Mouse (Mus musculus): ENCODE measurements around the gene Mrpl4. TPM values are rescaled to one million over a fixed set of nuclear protein-coding genes. Genes with fewer than 3 reads are reported as not detected.

Gene Mrpl4
- total RNA-seq (2015) (47.3 and 63.6 TPM in 2 replicates), total RNA-seq (2017) (44.5 and 50.3 TPM in 2 replicates)

DNA sequence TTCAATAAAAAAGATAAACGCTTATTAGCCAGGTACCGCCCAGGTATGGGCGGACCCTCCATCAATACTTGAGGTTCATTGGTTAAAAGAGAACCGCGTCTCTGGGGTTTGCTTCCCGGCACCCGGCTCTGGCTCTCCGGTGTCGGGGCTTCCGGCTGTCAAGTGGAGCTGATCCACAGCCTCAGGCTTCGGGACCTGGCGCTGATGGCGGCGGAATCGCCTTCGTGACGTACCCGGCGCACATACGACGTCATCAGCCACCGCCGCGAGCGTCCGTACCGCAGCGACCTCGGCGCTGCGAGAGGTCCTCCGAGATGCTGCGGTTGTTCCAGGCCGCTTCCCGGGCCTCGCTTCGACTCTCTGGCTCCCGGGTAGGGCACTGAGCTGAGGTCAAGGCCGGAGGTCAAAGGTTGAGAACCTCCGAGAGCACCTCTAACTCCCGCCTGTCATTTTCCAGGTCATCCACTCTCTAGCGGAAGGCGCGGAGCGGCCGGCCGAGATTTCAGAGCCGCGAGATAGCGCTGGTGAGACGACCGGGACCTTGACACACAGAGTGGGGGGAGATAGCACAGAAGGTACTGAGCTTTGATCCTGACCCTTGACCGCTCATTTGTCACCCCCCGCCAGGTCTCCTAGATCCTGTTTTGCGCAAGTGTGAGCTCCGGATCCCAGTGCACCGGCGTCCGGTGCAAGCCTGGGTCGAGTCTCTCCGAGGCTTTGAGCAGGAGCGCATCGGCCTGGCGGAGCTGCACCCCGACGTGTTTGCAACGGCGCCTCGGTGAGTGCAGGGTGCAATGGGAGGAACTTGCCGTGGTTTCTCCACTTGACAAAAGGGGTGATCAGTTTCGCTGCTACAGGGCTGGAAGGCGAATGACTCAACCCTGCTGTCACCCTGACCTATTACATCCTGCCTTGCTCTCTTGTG is at the start of gene Mrpl4:
Gene Mrpl4, plus strand, starts transcription at position 112 of the 925 bp plus-strand sequence.
- peak; percentile 97 for ATAC-seq (ENCODE audit: poor library complexity, severe bottlenecking)

DNA sequence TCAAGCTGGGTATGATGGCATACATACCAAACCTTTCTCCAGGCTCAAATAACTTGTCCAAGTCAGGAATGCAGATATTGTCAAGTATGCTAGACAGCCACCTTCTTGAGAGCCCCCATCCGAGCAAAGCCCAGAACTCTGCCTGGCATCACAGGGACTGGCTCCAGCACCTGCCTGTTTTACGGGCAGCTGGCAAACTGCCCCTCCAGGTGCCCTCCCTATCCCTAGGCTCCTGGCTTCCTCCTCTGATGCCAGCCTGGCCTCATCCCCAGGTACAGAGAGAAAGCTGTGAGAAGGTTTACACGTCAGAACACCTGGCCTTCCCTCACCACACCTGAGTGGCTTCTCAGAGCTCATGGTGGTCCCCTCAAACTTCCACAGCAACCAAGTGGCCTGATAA is 45.5 kb upstream of the Mrpl4 start:
- no peak for ATAC-seq (ENCODE audit: poor library complexity, severe bottlenecking)

DNA sequence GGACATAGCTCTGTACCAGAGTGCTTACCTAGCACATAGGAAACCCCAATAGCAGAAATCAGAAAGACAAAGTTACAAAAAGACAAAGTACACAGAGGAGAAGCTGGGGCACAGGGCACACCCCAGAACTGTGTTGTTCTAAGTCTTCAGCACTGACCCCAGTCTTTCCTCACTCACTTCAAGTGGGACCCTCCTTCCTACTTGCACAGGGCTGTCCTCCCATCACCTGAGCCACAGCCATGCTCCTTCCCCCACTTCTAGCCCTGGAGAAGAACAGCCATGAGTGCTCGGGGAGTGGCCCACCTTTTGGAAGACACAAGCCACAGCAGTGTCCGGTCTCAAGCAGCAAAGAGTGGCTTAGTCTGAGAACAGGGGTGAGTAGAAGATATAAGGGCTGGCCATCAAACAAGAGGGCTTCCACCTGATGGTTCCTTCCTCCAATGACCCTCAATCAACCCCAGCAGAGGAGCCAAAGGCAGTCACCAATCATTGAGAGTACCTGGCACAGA is 43.1 kb upstream of the Mrpl4 start, which contains the start of gene Dnmt1:
Gene Dnmt1, minus strand, starts transcription at position 459 of the 509 bp plus-strand sequence.
- ATAC-seq (ENCODE audit: poor library complexity, severe bottlenecking) = no peak

DNA sequence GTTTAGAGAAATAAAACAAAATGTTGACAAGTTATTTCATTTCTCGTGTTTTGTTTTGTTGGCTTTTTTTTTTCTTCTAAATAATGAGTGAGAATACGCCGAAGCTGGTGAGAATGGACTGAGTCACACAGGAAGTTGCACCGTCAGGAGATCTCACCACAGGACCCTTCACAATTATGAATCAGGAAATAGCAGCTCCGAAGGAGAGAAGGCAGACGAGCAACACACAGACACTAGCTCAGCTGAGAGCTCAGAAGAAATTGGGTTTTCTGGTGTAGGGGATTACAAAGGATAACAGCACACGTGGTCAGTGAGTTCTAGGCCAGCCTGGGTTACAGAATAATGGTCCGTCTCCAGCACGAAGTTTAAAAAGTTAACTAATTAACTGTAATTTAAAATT is 41.0 kb upstream of the Mrpl4 start:
- ATAC-seq (ENCODE audit: poor library complexity, severe bottlenecking) = peak; percentile 96

DNA sequence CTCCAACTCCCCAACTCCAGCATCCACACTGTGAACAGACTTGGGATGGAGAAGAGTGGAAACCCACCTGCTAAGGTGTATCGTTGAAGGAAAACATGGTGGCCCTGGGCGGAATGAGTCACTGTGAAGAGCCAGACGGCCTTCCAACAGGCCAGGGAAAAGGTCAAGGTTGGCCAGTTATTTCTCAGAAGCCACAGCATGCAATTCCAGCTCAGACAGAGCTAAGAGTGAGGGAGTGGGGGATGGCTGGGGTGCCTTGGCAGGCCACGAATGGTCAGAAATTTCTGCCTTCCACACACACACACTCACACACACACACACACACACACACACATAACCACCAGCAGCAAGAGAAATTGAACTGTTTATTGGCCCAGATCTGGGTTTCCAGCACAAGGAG is 36.9 kb upstream of the Mrpl4 start:
- ATAC-seq (ENCODE audit: poor library complexity, severe bottlenecking) = no peak

DNA sequence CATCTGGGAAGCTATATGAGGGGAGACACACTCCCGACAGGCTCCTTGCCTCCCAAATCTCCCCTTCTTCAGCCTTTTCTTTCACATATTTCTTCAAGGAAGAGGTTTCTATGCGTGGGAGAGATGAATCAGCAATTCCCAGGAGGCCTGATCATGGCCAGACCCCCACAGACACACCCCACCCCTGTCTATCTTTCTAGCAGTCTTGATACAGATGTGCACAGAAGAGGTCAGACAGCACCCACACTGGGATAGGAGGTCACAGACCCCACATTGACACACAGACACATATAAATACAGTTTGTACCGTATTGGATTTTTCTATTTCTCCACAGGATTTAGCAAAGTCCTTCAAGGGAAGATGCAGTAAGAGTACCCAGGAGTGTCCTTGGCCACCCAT is 36.5 kb upstream of the Mrpl4 start:
- no peak for ATAC-seq (ENCODE audit: poor library complexity, severe bottlenecking)

DNA sequence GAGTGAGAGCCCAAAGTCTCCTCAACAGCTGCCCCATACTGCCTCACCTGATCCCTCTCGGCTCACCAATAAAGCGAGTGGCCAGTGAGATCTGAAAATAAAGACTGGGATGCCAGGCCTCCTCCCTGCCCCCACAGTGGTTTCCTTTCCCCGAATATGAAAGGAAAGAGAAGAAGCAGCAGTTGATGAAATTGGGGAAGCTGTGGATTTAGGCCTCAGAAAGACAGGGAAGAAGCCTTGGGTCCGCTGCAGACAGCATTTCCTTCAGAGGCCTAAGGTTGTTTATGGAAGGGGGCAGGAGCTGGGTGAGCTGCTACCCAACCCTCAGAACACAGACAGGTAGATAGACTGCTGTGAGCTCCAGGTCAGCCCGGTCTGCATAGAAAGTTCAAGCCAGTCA is 35.8 kb upstream of the Mrpl4 start:
- peak; percentile 60 for ATAC-seq (ENCODE audit: poor library complexity, severe bottlenecking)

DNA sequence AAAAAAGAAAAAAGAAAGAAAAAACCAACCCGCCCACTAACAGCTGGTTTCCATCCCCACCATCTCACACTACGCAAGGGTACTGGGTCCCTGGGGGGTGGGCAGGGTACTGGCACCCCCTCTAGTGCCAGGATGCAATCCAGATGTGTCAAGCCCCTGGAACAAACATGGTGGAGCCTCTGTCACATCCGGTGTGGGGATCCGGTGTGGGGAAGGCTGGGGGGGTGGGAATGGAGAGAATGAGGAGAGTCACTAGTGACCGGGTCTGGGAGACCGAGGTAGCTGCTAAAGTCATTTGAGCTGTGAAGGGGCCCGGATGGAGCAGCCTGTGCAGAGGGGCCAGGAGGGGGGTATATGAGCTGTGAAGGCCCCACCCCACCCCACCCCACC is 30.8 kb upstream of the Mrpl4 start:
- no peak for ATAC-seq (ENCODE audit: poor library complexity, severe bottlenecking)

DNA sequence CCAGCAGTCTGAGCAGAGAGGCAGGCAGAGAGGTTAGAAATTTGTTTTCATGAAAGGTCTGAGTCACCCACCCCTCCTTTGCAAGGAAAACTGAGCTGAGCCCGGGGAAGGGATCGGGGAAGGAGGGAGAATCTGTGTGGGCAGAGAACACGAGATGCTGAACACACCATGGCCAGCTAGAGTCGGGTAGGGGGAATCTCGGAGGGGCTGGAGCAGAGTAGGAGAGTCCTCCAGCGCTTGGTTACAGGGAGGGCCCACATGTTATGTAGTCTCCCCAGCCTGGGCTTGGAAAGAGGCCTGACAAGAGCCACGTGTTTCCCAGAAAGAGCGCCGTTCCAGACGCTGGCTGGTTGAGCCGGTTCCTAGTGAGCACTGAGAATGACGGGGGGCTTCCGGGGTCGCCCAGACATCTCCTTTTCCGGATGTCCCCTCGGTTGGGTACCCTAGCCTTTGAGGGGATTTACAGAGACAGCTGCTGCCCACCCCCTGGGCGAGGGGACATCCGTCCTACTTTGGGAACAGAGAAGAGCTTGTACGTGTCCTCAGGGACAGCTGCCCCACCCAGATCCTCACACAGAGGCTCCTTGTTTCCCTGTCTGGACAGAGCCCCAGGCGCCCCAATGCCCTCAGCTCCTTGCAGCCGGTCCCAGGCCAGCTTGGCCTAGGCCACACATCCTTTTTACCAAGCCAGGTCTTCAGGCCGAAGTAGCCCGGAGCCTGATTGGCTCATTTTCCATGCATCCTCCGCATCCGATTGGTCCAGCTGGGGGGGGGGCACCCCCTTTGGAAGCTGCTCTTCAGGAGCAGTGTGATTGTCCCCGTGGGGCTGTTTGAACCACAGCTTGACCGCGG is 30.2 kb upstream of the Mrpl4 start:
- ATAC-seq (ENCODE audit: poor library complexity, severe bottlenecking) = no peak

DNA sequence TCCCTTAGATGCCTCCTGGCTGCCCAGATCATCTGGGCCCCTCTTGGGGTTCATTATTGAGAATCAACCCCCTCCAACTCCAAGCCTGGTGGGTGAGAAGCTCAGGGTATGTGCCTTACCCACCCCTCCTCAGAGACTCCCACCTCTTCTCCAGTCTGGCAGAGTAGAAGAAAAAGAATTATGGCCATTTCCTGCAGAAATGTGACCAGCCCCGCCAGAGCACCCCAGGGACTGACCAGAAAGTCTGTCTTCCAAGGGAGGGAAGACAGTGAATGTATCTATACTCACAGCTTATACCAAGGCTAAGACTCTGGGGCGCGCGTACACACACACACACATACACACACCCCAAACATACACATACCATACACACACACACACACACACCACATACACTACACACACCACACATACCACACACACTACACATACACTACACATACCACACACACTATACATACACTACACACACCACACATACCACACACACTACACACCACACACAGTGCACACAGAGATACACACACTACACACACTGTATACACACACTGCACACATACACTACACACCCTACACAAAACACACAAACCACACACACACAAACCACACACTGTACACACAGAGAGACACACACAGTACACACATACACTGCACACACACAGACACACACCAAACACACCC is 29.4 kb upstream of the Mrpl4 start:
- ATAC-seq (ENCODE audit: poor library complexity, severe bottlenecking) = no peak

DNA sequence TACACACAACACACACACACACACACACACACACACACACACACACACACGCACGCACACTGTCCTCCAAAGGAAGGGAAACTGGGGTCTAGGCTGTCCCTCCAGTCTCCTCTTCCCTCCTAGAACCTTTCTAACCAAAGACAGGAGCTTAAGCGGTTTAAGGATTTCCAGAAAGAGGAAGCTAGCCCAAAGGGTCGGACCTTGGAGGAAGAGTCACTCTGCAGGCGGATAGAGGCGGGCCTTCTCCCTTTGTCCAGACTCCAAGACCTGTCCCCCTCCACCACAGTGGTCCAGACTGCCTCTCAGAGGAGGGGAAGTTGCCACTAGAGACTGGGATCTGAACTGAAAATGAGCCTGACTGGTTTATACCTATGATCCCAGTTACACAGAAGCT is 28.9 kb upstream of the Mrpl4 start:
- ATAC-seq (ENCODE audit: poor library complexity, severe bottlenecking) = peak; percentile 68

DNA sequence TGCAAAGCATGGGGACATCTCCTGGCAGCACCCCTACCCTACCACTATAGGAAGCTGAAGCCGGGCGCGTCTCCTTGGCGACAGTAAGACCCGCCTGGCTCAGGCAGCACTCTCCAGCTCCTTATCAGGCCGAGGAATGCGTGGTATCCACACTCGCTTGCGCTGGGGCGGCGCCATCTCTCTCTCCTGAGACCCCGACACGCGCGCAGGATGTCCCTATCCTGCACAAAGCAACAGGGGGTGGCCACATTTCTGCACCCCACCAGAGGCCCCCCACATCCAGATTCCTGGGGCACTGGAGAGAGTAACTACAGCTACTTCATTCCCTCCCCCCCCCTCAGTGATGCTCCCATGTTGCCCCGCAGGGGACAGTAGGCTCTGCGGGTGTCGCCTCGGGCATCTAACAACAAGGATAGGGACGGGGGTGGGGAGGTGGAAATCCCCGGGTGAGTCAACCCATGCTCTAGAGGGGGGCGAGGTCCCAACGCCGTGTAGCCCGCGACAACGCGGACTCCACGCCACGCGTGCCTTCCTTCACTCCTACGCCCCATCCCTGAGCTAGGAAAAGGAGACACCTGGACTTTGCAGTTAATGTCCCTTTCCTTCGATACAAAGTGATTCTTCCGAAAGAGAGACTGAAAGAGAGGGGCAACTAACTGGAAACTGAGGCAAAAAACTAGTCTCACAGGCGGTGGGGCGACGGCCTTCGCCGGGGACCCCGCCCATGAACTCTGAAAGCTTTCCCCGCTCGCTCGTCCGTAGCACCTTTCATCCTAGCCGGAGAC is 26.9 kb upstream of the Mrpl4 start:
- ATAC-seq (ENCODE audit: poor library complexity, severe bottlenecking) = no peak; the same call in 1 of the 2 replicates

DNA sequence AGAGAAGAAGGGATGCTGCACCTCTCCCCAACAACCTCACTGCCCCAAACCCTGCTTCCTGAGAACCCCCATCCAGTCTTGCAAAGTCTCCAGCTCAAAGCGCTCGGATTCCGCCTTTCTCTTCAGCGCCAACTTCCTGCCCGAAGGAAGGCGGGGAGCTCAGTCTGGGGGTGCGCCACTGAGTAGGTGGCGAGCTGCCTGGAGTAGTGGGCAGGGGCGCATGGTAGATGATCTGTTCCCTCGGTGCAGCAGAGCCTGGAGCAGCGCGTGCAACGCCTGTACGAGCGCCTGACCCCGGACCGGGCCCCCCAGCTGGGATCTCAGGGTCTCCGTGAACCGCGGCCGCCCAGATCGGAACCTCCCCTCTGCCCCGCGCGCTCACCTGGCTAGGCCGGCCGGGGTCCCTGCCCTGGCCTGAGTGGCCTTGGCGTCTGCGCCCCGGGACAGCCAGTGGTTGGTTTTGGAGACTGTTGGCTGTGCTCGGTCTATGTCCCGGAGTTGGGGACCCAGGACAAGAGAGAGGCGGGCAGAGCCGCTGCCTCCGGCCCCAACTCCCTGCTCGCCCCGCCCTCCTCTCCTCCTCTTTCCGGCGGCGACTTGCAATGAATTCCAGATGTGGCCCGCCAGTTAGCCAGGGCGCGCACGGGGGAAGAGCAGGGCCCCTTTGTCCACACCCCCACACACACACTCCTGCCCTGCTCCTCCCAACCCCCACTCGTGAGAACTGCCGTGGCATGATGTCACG is 26.1 kb upstream of the Mrpl4 start, which contains the start of gene S1pr2:
Gene S1pr2, minus strand, starts transcription at position 566 of the 745 bp plus-strand sequence.
- peak; percentile 52 for ATAC-seq (ENCODE audit: poor library complexity, severe bottlenecking)

DNA sequence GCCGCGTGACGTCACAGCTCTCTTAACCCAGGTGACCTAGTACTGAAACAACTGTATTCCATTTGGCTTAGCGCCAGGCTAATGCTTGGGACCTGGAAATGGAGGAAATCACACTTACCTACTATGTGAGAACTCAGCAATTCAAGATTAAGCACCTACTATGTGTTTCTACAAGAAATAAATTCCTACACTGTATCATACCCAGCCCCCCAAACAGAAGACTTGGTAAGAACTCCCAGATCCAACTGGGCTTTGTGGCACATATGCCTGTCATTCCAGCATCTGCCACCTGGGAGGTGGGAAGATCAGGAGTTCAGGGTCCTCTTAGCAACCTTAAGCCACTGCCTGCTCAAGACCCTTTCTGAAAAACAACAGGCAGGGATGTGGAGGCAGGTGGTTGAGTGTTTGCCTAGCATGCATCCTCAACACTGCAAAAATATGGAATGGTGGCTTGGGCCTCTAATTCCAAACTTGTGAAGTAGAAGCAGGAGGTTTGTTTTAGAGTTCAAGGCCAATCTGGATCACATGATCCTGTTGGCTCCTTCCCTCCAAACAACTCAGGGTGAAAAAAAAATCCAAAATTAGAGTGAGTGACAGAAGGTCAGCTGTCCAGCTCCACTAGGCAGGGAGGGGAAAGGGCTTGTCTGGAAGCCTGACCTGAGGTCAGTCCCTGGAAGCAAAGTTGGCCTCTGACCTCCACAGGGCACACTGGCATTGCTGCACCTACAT is 25.4 kb upstream of the Mrpl4 start:
- no peak for ATAC-seq (ENCODE audit: poor library complexity, severe bottlenecking)

DNA sequence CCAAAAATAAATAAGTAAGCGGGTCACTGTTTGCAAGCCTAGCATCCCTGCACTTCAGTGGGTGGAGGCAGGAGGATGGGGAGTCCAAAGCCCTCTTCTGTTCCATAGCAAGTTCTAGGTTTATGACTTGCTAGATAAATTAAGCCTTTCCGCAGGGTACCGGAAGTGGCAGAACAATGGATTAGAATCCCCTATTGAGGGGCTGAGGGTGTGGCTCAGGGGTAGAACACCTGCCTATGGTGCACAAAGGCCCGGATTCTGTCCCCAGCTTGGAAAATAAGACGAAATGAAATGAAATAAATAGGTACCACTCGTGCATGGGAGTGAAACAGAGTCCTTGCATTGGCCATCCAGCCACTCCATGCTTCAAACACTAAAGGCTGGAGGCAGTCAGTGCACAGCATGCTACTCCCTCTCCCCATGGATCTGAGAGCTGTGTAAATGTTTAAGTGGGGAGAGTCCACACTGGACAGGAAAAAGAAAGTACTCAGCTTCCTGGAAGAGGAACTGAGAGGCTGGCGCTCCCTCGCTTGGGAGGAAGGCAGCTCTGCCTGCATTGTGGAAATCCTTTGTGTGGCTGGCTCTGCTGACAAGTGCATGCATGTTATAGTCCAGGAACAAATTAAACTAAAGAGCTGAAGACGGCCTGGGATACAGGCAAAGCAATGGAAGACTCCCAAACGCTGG is 24.0 kb upstream of the Mrpl4 start:
- no peak for ATAC-seq (ENCODE audit: poor library complexity, severe bottlenecking)

DNA sequence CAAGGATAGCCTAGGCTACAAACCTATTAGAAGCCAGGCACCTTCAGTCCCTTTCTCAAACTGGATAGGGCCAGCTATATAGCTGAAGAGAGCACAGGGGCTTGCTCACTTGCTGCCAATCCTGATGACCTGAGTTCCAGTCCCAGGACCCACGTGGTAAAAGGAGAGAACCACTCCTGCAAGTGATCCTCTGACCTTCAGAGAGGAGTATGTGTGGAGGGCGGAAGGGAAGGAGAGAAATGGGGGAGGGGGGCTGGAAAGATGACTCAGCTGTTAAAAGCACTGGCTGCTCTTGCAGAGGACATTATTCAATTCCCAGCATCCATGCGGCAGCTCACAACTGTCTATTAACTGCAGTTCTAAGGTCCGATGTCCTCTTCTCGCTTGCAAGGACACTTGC is 23.4 kb upstream of the Mrpl4 start:
- no peak for ATAC-seq (ENCODE audit: poor library complexity, severe bottlenecking)

DNA sequence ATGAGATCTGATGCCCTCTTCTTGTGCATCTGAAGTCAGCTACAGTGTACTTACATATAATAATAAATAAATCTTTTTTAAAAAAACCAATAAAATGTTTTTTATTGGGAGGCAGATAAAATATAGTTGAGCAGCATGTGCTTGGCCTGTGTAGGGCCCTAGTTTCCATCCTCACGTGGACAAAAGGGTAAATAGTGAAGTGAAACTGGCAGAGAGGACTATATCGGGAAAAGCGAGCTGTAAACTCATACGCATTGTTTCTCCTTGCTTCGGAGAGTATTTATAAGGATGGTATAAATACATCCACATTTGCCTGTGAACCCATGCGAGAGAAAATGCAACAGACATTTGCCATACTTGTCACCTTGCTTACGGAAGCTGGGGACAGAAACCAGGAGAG is 22.8 kb upstream of the Mrpl4 start:
- 0 out of 2 replicates have a peak, but pooled peaks have one; percentile 29 for ATAC-seq (ENCODE audit: poor library complexity, severe bottlenecking)

DNA sequence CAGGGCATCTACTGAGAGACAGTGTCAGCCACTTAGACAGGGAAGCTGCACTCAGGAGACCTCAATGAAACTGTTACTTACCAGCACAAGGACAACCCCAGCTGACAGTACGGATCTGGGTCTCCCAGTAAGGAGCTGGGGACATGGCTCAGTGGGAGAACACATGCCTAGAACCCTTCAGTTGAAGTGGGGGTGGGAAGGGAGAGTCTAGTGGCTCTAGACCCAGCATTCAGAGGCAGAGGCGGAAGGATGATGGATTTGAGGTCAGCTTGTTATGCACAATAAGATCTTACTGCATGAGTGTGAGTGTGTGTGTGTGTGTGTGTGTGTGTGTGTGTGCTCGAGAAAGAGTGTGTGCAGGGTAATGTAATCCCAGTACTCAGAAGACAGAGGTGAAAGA is 20.4 kb upstream of the Mrpl4 start:
- no peak for ATAC-seq (ENCODE audit: poor library complexity, severe bottlenecking)

All from megakaryocyte, adult 5-6 weeks (primary cell).